Mouse (Mus musculus) hindbrain, embryonic 12.5 days (tissue): ENCODE results near the gene Asb5. TPM values are rescaled to one million over a fixed set of nuclear protein-coding genes. Genes with fewer than 3 reads are reported as not detected.
"Not testable (repeated sequence)": the region's sequence is repeated elsewhere in the genome, so short reads cannot be mapped to it uniquely, and the experiment has no call there.

Experiments used
- ATAC-seq: fragments of 200-750 bp; cut with Nextera tagmentation; 2 replicates; pipeline ENCODE4 v1.8.0; 2017; ENCODE audit warnings: moderate TSS enrichment; ENCODE audit not compliant: low FRiP score
- H3K27ac ChIP-seq: fragments of 300-500 bp; sonication (generic); 2 replicates; pipeline ENCODE4 v1.5.1; 2016; ENCODE audit warnings: mild to moderate bottlenecking
- H3K27me3 ChIP-seq: fragments of 300-500 bp; sonication (generic); 2 replicates; pipeline ENCODE4 v1.6.1; 2016; ENCODE audit warnings: mild to moderate bottlenecking
- H3K36me3 ChIP-seq: fragments of 300-500 bp; sonication (generic); 2 replicates; pipeline ENCODE4 v1.6.1; 2016; ENCODE audit warnings: mild to moderate bottlenecking
- H3K4me1 ChIP-seq: fragments of 300-500 bp; sonication (generic); 2 replicates; pipeline ENCODE4 v1.6.1; 2016
- H3K4me2 ChIP-seq: fragments of 300-500 bp; sonication (generic); replicated peaks from 2 replicates; pipeline ENCODE4 v1.6.1; 2016; ENCODE audit warnings: mild to moderate bottlenecking
- H3K4me3 ChIP-seq: fragments of 300-500 bp; sonication (generic); 2 replicates; pipeline ENCODE4 v1.5.1; 2016; ENCODE audit warnings: mild to moderate bottlenecking
- H3K9ac ChIP-seq: fragments of 300-500 bp; sonication (generic); 2 replicates; pipeline ENCODE4 v1.6.1; 2016; ENCODE audit warnings: mild to moderate bottlenecking, moderate library complexity
- H3K9me3 ChIP-seq: fragments of 300-500 bp; sonication (generic); replicated peaks from 2 replicates; pipeline ENCODE4 v1.6.1; 2016; ENCODE audit warnings: mild to moderate bottlenecking
- WGBS: fragments of 180-500 bp; shearing (Covaris S2); methylation state at CpG from one replicate; pipeline ENCODE4 v1.1.7; 2016; 5-methylcytosine and 5-hydroxymethylcytosine counted together
- polyA plus RNA-seq: library from polyadenylated mRNA; unstranded; fragments of >200 nt; fragmentation: Nextera tagmentation; extraction: Ambion mirVana; gene quantifications from 2 replicates; pipeline ENCODE4 v1.2.1, GENCODE M21; 2016

Gene Asb5
- polyA plus RNA-seq, 1 experiment from 2014 or later: 5.5 TPM

- H3K4me1 ChIP-seq: peaks cover 7% of the 10 kb centered on the region; the same call in 1 of the 2 replicates
- H3K9me3 ChIP-seq: no peaks in the 10 kb centered on the region
- no peak overlapping the region for H3K27ac ChIP-seq
- 90% methylated on average over 2 of the region's 2 CpGs for WGBS
- H3K4me3 ChIP-seq: no peak overlapping the region
- no peak overlapping the region for H3K9ac ChIP-seq
- no peaks in the 10 kb centered on the region for H3K27me3 ChIP-seq
- H3K36me3 ChIP-seq: no peaks in the 10 kb centered on the region
- H3K4me2 ChIP-seq: no peak overlapping the region
- no peak for ATAC-seq
Measured at GRCm38 (mm10) chr8:54597386-54597785, 68.0 kb downstream of the Asb5 start.

GRCm38 (mm10) chr8:54600671-54601251 lies 71.4 kb downstream of the Asb5 start, which contains the start of gene Spata4:
Gene Spata4 (plus strand): TSS chr8:54600781.
- H3K4me3 ChIP-seq: peak within 1 kb of the TSS; percentile 32
- no peaks in the 10 kb centered on the region for H3K9me3 ChIP-seq
- peak; percentile 95 for ATAC-seq
- H3K27me3 ChIP-seq: no peaks in the 10 kb centered on the region
- 0 out of 2 replicates have a peak within 1 kb of the TSS, but pooled peaks have one; percentile 36 for H3K9ac ChIP-seq
- 8% methylated on average over 21 of the region's 21 CpGs for WGBS
- peak within 1 kb of the TSS; percentile 56 for H3K4me2 ChIP-seq
- H3K27ac ChIP-seq: no peak within 1 kb of the TSS
- H3K4me1 ChIP-seq: peaks cover 7% of the 10 kb centered on the region; the same call in 1 of the 2 replicates
- H3K36me3 ChIP-seq: no peaks in the 10 kb centered on the region

- H3K36me3 ChIP-seq: no peaks in the 10 kb centered on the region
- no peaks in the 10 kb centered on the region for H3K9me3 ChIP-seq
- no peak overlapping the region for H3K4me3 ChIP-seq
- H3K4me1 ChIP-seq: peaks cover 7% of the 10 kb centered on the region; the same call in 1 of the 2 replicates
- H3K4me2 ChIP-seq: no peak overlapping the region
- ATAC-seq: no peak
- no peaks in the 10 kb centered on the region for H3K27me3 ChIP-seq
- no peak overlapping the region for H3K9ac ChIP-seq
- no peak overlapping the region for H3K27ac ChIP-seq
- 81% methylated on average over 4 of the region's 4 CpGs for WGBS
Measured at GRCm38 (mm10) chr8:54603440-54603839, 74.1 kb downstream of the Asb5 start.

GRCm38 (mm10) chr8:54609336-54609735 lies 80.0 kb downstream of the Asb5 start:
- WGBS: 97% methylated on average over 2 of the region's 2 CpGs
- Histone ChIP-seq H3K27ac (no peak overlapping the region), H3K27me3 (no peaks in the 10 kb centered on the region), H3K9ac (no peak overlapping the region), H3K4me1 (no peaks in the 10 kb centered on the region), H3K4me2 (no peak overlapping the region), H3K4me3 (no peak overlapping the region), H3K9me3 (no peaks in the 10 kb centered on the region), H3K36me3 (no peaks in the 10 kb centered on the region)
- ATAC-seq: no peak

- no peak overlapping the region for H3K4me2 ChIP-seq
- no peaks in the 10 kb centered on the region for H3K9me3 ChIP-seq
- no peak overlapping the region for H3K9ac ChIP-seq
- no peaks in the 10 kb centered on the region for H3K4me1 ChIP-seq
- H3K27ac ChIP-seq: no peak overlapping the region
- no peaks in the 10 kb centered on the region for H3K36me3 ChIP-seq
- no peak for ATAC-seq
- no peaks in the 10 kb centered on the region for H3K27me3 ChIP-seq
- H3K4me3 ChIP-seq: no peak overlapping the region
- WGBS: 76% methylated on average over 4 of the region's 4 CpGs
Measured at GRCm38 (mm10) chr8:54610238-54610637, 80.9 kb downstream of the Asb5 start.

DNA sequence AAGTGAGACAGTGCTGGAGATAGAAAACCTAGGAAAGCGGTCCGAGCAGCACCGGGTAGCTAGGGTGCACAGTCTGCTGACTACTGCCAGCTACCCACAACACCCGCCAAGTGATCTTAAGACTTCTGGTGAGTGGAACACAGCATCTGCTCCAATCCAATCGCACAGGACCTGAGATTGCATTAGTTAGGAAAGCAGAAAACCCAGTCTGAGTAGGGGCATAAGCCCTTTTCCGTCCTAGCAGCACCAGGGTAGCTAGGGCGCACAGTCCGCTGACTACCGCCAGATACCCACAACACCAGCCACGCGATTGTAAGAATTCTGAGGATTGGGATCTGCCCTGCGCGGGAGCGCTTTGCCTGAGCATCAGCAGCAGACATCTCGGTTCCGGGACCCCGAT lies 87.3 kb downstream of the Asb5 start:
- H3K9ac ChIP-seq, H3K27me3 ChIP-seq, H3K4me3 ChIP-seq, ATAC-seq, H3K4me1 ChIP-seq, H3K4me2 ChIP-seq, H3K9me3 ChIP-seq, H3K36me3 ChIP-seq, H3K27ac ChIP-seq: not testable (repeated sequence)
- WGBS: 89% methylated on average over 17 of the region's 17 CpGs

Other genes with a start within 250 kb of the Asb5 start
- gene Spcs3, start 418 bp downstream of the Asb5 start, polyA plus RNA-seq: 78.3 and 84.1 TPM in 2 replicates
- gene Spata4, start 71.2 kb downstream of the Asb5 start, polyA plus RNA-seq: 0.44 TPM in 1 of 2 replicates, not detected in the other